Mouse (Mus musculus) limb, embryonic 11.5 days (tissue): ENCODE measurements around the gene Gpr45. TPM values are rescaled to one million over a fixed set of nuclear protein-coding genes. Genes with fewer than 3 reads are reported as not detected.

Experiments used
- ATAC-seq: fragments of 200-750 bp; cut with Nextera tagmentation; 2 replicates; pipeline ENCODE4 v1.8.0; 2017; ENCODE audit warnings: low read depth; ENCODE audit not compliant: insufficient number of reproducible peaks, low FRiP score, low TSS enrichment
- DNase-seq: peaks from one replicate; pipeline ENCODE4 v3.0.0-alpha.2; 2015; ENCODE audit warnings: low spot score
- H3K27ac ChIP-seq: fragments of 300-500 bp; sonication (generic); replicated peaks from 2 replicates; pipeline ENCODE4 v1.5.1; 2014; ENCODE audit warnings: low read depth, mild to moderate bottlenecking, low read length
- H3K27me3 ChIP-seq: fragments of 300-500 bp; sonication (generic); 2 replicates; pipeline ENCODE4 v1.6.1; 2014; ENCODE audit warnings: mild to moderate bottlenecking, low read length, mixed read lengths; ENCODE audit not compliant: control insufficient read depth, insufficient read depth
- H3K36me3 ChIP-seq: fragments of 300-500 bp; sonication (generic); 2 replicates; pipeline ENCODE4 v1.6.1; 2014; ENCODE audit warnings: mild to moderate bottlenecking, low read length, moderate library complexity, mixed read lengths; ENCODE audit not compliant: control insufficient read depth, insufficient read depth
- H3K4me1 ChIP-seq: fragments of 300-500 bp; sonication (generic); 2 replicates; pipeline ENCODE4 v1.6.1; 2014; ENCODE audit warnings: low read length, mixed read lengths; ENCODE audit not compliant: control insufficient read depth, insufficient read depth
- H3K4me2 ChIP-seq: fragments of 300-500 bp; sonication (generic); 2 replicates; pipeline ENCODE4 v1.6.1; 2014; ENCODE audit warnings: low read depth, mild to moderate bottlenecking, moderate library complexity; ENCODE audit not compliant: severe bottlenecking
- H3K4me3 ChIP-seq: fragments of 300-500 bp; sonication (generic); 2 replicates; pipeline ENCODE4 v1.5.1; 2014; ENCODE audit warnings: low read depth, low read length
- H3K9ac ChIP-seq: fragments of 300-500 bp; sonication (generic); 2 replicates; pipeline ENCODE4 v1.6.1; 2014; ENCODE audit warnings: mild to moderate bottlenecking, low read length
- H3K9me3 ChIP-seq: fragments of 300-500 bp; sonication (generic); 2 replicates; pipeline ENCODE4 v1.6.1; 2016; ENCODE audit warnings: low read length; ENCODE audit not compliant: control insufficient read depth
- WGBS: fragments of 180-500 bp; shearing (Covaris S2); extraction: QIAGEN DNeasy Blood & Tissue Kit; methylation state at CpG from one replicate; pipeline ENCODE4 v1.1.7; 2014; 5-methylcytosine and 5-hydroxymethylcytosine counted together
- polyA plus RNA-seq: library from polyadenylated mRNA; unstranded; fragments of >200 nt; fragmentation: Nextera tagmentation; extraction: Ambion mirVana; gene quantifications from 2 replicates; pipeline ENCODE4 v1.2.1, GENCODE M21; 2014

The Gpr45 gene
- polyA plus RNA-seq, 1 experiment from 2014 or later, result 12.0 TPM

DNA sequence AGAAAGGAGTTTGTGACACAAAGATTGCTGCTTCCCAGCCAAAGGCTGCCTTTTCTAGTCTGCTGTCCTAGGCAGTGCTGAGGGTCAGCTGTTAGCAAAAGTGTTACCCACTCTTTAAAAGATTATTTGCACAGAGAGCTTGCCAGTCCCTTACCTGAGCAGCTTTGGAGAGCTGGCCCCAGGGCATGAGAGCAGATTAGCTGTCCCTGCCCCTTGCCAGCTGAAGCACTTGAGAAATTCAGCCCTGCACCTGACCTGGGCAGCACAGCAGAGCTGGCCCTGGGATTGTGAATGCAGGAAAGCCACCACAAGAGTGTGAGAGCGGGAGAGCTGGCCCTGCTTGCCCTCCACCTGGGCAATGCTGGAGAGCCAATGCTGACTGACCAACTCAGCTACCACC is 19.1 kb upstream of the Gpr45 start:
- no peaks in the 10 kb centered on the region for H3K9me3 ChIP-seq

DNA sequence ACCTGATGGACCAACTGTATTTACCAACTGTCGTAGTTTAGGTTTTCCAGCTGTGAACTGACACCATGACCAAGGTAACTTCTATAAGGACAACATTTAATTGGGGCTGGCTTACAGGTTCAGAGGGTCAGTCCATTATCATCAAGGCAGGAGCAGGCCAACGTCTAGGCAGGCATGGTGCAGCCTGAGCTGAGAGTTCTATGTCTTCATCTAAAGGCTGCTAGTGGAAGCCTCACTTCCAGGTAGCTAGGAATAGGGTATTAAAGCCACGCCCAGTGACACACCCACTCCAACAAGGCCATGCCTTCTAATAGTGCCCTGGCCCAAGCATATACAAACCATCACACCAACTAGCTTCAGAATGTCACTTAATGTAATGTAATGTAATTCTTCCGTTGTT is 4.2 kb upstream of the Gpr45 start:
- H3K27ac ChIP-seq, result no peak overlapping the region

More for the DNA sequence above, 19.1 kb upstream of the Gpr45 start:
- Histone ChIP-seq H3K27me3 (no peaks in the 10 kb centered on the region), H3K4me3 (no peak overlapping the region), H3K4me2 (no peak overlapping the region), H3K4me1 (no peaks in the 10 kb centered on the region), H3K36me3 (no peaks in the 10 kb centered on the region), H3K27ac (no peak overlapping the region), H3K9ac (no peak overlapping the region)
- no peak for ATAC-seq
- WGBS, result 80% methylated on average over 1 of the region's 1 CpGs
- no peak for DNase-seq

DNA sequence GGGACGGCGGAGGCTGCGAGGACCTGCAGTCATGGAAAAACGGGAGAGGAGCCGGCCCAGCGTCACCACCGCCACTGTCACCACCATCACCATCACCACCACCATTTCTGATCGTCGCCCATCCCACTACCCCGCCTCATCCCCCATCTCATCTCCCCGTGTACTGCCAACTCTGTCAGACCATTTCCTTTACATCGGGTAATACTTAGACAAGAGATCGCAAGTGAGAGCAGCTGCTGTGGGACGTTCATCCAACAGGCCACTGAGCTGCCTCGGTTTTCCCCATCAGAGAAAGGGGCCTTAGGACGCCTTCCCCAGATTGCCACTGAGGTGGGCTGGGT is 780 bp downstream of the Gpr45 start:
- ATAC-seq (peak; percentile 9; the same call in 1 of the 2 replicates), DNase-seq (no peak)
- H3K4me3 ChIP-seq, result peak overlapping the region; percentile 59
- H3K27ac ChIP-seq, result no peak overlapping the region
- H3K36me3 ChIP-seq, result no peaks in the 10 kb centered on the region
- peak overlapping the region; percentile 96 for H3K9ac ChIP-seq
- H3K4me1 ChIP-seq, result no peaks in the 10 kb centered on the region
- WGBS, result under 1% methylated on average over 16 of the region's 16 CpGs
- no peaks in the 10 kb centered on the region for H3K27me3 ChIP-seq
- no peaks in the 10 kb centered on the region for H3K9me3 ChIP-seq
- peak overlapping the region; percentile 71 for H3K4me2 ChIP-seq

More for the DNA sequence above, 4.2 kb upstream of the Gpr45 start:
- H3K4me3 ChIP-seq, result no peak overlapping the region
- WGBS, result 79% methylated on average over 4 of the region's 4 CpGs
- no peak for ATAC-seq
- no peaks in the 10 kb centered on the region for H3K4me1 ChIP-seq
- no peaks in the 10 kb centered on the region for H3K9me3 ChIP-seq
- H3K36me3 ChIP-seq, result no peaks in the 10 kb centered on the region
- no peak overlapping the region for H3K9ac ChIP-seq
- H3K4me2 ChIP-seq, result no peak overlapping the region
- H3K27me3 ChIP-seq, result no peaks in the 10 kb centered on the region
- no peak for DNase-seq

DNA sequence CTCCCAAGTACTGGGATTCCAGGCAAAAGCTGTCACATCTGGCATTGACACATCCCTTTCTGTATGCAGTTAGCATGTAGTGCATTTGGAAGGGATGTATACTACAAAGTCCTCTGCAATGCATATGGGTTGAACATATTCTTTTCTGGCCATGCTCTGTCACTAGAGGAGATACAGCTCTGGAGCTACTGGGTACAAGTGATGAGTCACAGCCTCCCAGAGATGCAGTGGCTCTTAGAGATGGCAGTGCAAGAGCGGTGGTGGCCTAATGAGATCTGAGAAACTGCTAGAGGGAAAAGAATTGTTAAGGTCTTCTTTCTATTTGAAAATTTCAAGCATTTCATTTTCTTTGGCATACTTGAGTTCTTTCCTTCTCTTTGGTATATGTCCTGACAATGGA is 4.2 kb downstream of the Gpr45 start:
- Histone ChIP-seq H3K4me1 (no peaks in the 10 kb centered on the region), H3K27ac (no peak overlapping the region), H3K4me2 (no peak overlapping the region), H3K36me3 (no peaks in the 10 kb centered on the region; the same call in 1 of the 2 replicates), H3K9ac (no peak overlapping the region), H3K27me3 (no peaks in the 10 kb centered on the region), H3K4me3 (no peak overlapping the region), H3K9me3 (no peaks in the 10 kb centered on the region)
- no peak for DNase-seq
- ATAC-seq, result no peak
- WGBS, result 93% methylated on average over 1 of the region's 1 CpGs

DNA sequence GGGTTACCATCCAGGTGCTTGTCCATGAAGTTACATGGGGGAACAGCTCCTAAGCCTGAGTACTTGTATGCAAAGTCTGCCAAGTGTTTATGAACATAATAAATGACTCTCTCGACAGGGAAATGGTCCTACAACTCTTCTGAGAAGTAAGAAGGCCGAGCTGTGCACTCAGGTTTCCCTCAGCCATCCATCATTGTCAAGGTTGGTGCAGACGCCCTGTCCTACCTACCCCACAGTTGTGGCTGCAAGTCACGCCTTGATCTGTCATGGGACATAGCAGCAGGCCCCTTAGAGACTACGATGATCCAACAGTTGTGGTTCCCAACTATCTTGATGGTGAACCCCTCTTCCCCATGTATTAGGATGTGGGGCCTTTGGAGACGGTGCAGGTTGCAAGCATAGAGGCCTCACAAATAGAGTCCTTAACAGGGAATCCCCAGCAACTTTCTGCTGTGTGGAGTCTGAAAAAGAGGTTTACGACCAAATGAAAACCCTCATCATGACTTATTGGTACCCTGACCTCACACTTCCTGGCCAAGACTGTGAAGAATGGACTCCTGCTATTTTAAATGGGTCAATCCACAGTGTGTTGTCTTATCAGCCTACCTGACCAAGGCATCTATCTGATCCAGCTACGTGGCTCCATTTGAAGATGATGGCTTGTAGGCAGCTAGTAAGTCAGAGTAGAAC is 30.6 kb downstream of the Gpr45 start:
- Histone ChIP-seq H3K9ac (no peak overlapping the region), H3K4me1 (no peaks in the 10 kb centered on the region), H3K4me3 (no peak overlapping the region), H3K27me3 (no peaks in the 10 kb centered on the region), H3K36me3 (no peaks in the 10 kb centered on the region), H3K9me3 (no peaks in the 10 kb centered on the region), H3K27ac (no peak overlapping the region), H3K4me2 (no peak overlapping the region)
- WGBS, result 47% methylated on average over 8 of the region's 8 CpGs
- ATAC-seq (no peak), DNase-seq (no peak)

DNA sequence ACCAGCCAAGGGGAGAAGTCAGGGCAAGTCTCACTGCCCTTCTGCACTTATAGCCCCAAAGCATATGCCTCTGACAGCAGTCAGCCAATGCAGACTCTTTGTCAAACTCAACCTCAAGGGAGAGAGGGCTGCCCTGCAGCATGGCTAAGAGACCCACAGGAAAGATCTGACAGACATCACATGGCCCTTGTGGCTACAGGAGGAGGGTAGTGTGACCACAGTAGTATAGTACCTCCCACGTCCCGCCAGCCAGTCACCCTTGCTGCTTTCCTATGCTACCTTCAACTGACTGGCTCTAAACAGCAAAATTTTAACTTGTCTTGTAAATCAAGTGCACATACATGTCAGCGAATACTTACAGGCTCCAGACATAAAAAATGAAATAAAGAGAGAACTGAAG is 31.4 kb downstream of the Gpr45 start:
- no peak for DNase-seq
- no peaks in the 10 kb centered on the region for H3K27me3 ChIP-seq
- H3K9ac ChIP-seq, result no peak overlapping the region
- 78% methylated on average over 3 of the region's 3 CpGs for WGBS
- no peaks in the 10 kb centered on the region for H3K4me1 ChIP-seq
- H3K4me2 ChIP-seq, result no peak overlapping the region
- H3K9me3 ChIP-seq, result no peaks in the 10 kb centered on the region
- 0 out of 2 replicates have a peak, but pooled peaks have one; percentile 51 for ATAC-seq
- H3K4me3 ChIP-seq, result no peak overlapping the region
- no peaks in the 10 kb centered on the region for H3K36me3 ChIP-seq
- H3K27ac ChIP-seq, result no peak overlapping the region

DNA sequence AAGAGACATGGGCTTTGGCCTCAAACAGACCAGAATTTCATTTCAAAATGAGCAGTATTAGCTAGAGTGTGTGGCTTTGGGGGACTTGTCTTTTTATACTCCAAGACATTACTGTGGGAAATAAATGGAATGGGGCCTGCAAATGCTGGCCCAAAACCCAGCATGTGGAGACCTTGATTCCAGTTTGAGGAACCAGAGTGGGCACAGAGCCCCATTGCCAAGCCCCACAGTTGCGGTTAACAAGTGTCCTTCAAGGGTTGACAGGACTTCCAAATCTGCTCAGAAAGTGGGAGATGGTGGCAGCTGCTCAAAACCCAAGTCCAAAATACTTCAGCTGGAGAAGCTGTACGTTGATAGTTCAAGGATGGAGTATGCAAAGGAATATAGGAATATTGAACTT is 36.3 kb downstream of the Gpr45 start:
- H3K27ac ChIP-seq, result no peak overlapping the region
- DNase-seq (no peak), ATAC-seq (no peak)
- no peaks in the 10 kb centered on the region for H3K4me1 ChIP-seq
- H3K36me3 ChIP-seq, result no peaks in the 10 kb centered on the region
- no peak overlapping the region for H3K4me3 ChIP-seq
- H3K4me2 ChIP-seq, result no peak overlapping the region
- H3K9ac ChIP-seq, result no peak overlapping the region
- H3K9me3 ChIP-seq, result no peaks in the 10 kb centered on the region
- WGBS, result 87% methylated on average over 2 of the region's 2 CpGs
- H3K27me3 ChIP-seq, result no peaks in the 10 kb centered on the region

DNA sequence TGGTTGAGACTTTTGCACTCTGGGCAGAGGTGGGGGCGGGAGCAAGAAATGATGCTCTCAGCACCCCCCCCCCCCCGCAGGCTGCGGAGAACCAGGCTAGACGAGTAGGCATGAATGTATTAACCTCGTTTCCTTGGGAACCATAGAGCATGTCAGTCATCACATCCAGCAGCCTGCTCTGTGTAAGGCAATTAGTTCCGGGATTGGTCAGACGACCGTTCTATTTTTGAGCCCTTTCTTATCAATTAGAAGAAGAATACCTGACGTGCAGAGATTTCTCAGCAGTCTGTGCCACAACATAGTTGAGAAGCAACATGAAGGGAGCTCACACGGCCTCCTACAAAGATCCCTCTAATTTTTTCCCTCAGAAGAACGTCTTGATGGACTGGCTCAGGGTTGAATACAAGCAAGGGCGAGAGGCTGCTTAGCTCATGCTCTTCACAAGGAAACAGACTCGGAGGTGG is 53.4 kb downstream of the Gpr45 start:
- Histone ChIP-seq H3K27ac (no peak overlapping the region), H3K9ac (no peak overlapping the region), H3K4me3 (no peak overlapping the region), H3K4me2 (no peak overlapping the region), H3K9me3 (no peaks in the 10 kb centered on the region), H3K36me3 (no peaks in the 10 kb centered on the region), H3K27me3 (no peaks in the 10 kb centered on the region), H3K4me1 (no peaks in the 10 kb centered on the region)
- DNase-seq (peak; percentile 28), ATAC-seq (no peak)
- WGBS, result 46% methylated on average over 13 of the region's 13 CpGs

DNA sequence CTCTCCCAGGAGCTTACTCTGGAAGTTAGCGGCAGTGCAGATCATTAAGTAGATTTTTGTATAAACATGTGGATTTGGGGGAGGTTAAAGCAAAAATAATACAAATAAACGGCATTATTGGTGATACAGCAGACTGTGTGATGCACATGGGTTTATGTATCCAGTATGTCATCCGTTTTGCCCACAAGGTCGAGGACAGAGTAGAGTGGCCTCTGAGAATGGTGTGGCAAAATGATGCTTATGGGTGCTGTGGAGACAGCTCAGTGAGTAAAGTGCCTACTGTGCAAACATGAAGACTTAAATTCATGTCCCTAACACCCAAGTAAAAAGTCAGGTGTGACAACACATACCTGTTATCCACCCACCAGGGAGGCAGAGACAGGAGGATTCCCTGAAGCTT is 53.9 kb downstream of the Gpr45 start:
- ATAC-seq, result no peak

More for the DNA sequence above, 53.9 kb downstream of the Gpr45 start:
- Histone ChIP-seq H3K36me3 (no peaks in the 10 kb centered on the region), H3K4me3 (no peak overlapping the region), H3K9ac (no peak overlapping the region), H3K4me1 (no peaks in the 10 kb centered on the region), H3K4me2 (no peak overlapping the region), H3K27ac (no peak overlapping the region), H3K9me3 (no peaks in the 10 kb centered on the region), H3K27me3 (no peaks in the 10 kb centered on the region)
- DNase-seq, result no peak
- WGBS, result 84% methylated on average over 4 of the region's 4 CpGs
